Mouse (Mus musculus): ENCODE results near the gene Mmp27. TPM values are rescaled to one million over a fixed set of nuclear protein-coding genes. Genes with fewer than 3 reads are reported as not detected.

Gene Mmp27
- polyA plus RNA-seq (2017; shearing (Covaris generic)), result not detected

GRCm38 (mm10) chr9:7571162-7571561, at the start of gene Mmp27:
Gene Mmp27 (plus strand): TSS chr9:7571396.

GRCm38 (mm10) chr9:7558221-7559017, 12.8 kb upstream of the Mmp27 start, which contains the start of gene Mmp8:
Gene Mmp8 (plus strand): TSS chr9:7558456.

GRCm38 (mm10) chr9:7627931-7628330, 56.7 kb downstream of the Mmp27 start, which contains the start of gene Mmp20:
Gene Mmp20 (plus strand): TSS chr9:7628231.

Other genes with a start within 250 kb of the Mmp27 start
- gene Mmp12, start 227.0 kb upstream of the Mmp27 start, polyA plus RNA-seq (2017; shearing (Covaris generic)), result 0.59 TPM
- gene Mmp1b, start 183.3 kb upstream of the Mmp27 start, polyA plus RNA-seq (2017; shearing (Covaris generic)), result not detected
- gene Mmp3, start 125.6 kb upstream of the Mmp27 start, polyA plus RNA-seq (2017; shearing (Covaris generic)), result not detected
- 1.2 TPM for gene Mmp10, start 69.0 kb upstream of the Mmp27 start, polyA plus RNA-seq (2017; shearing (Covaris generic))
- gene Mmp8, start 12.9 kb upstream of the Mmp27 start, polyA plus RNA-seq (2017; shearing (Covaris generic)), result not detected
- not detected for gene Mmp20, start 56.8 kb downstream of the Mmp27 start, polyA plus RNA-seq (2017; shearing (Covaris generic))
- not detected for gene Mmp7, start 120.7 kb downstream of the Mmp27 start, polyA plus RNA-seq (2017; shearing (Covaris generic))
- 366 TPM for gene Tmem123, start 192.6 kb downstream of the Mmp27 start, polyA plus RNA-seq (2017; shearing (Covaris generic))